Mouse (Mus musculus) natural killer cell, adult 2 months (primary cell): ENCODE results near the gene Mrpl14.

Experiments
- DNase-seq, 2 experiments: peaks; one replicate each; pipeline ENCODE4 v3.0.0; 2022; ENCODE audit warnings: low spot score in 2 of 2

Mrpl14 gene

DNA sequence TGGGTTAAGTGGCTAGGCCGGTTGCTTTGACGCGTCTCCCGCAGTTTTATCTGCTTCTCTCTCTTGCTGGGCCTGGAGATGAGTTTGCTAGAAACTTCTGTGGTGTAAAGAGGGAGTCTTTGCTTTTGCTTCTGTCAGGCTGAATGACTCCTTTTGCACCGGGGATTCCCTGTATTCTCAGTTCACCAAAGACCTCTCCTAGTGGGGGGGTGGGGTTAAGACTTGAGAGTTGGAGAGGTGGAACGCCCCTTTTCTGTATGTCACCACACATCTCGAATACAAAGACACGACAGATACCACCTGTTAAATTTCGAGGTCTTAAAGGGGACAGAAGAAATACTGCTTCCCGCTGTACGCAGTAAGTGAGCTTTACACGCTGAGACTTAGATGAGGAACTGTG is 594 bp downstream of the Mrpl14 start, which contains the start of gene Tmem63b:
Gene Tmem63b (minus strand): TSS at position 190 of the 400 bp plus-strand sequence.
- DNase-seq, result peak; percentile 49 to 52

DNA sequence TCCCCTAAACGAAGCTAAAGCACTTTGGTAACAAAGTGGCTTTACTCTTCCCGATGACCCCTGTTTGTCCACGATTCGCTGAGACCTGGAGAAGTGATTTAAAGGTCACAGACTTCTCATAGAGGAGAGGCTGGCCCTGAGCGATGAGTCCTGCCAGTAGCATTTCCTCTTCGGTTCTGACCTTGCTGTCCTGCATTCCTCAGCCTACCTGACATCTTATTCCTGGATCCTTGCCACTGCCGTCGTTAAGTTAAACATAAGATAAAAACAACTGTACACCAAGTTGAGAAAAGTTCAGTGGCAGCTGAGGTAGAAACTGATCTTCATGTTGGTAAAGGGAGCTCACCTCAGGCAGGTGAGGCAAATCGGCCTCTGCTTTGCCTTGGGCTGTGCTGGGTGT is 3.0 kb downstream of the Mrpl14 start:
- DNase-seq, result no peak

- DNase-seq, result no peak
Measured at GRCm38 (mm10) chr17:45690044-45690443, 3.9 kb downstream of the Mrpl14 start.

GRCm38 (mm10) chr17:45692159-45692558 is 6.0 kb downstream of the Mrpl14 start:
- no peak for DNase-seq

DNA sequence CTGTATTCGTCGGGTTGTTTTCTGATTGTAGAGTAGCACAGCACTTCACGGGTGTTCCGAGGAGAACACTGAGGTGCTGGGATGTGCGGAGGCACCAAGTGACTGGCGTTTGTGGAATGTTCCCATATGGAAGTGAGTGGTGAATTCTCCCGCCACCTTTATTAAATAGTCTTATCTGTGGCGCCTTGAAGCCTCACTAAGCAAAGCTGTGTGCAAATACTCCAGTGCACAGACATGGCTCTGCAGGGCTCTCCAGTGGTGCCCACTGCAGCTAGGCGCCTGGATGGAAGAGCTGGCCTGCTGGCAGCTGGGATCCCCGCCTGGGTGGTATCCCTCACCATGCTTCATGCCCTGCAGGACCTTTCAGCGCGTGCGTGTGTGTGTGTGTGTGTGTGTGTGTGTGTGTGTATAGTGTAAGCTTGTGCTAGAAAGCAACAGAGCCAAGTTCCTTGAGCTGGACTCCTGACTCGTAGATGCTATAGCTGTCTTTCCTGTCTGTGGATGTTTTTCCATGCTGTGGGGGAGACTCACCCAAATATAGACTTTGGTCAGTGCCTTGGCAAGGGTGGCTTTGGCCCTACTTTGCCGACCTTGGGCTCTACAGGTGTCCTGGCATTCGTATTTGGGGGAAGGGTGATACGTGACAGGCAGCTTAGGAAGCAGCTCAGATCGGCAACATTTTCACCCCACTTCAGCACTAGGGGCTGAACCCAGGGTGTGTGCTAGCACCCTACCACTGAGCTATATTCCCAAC is 7.9 kb downstream of the Mrpl14 start:
- DNase-seq, result no peak

DNA sequence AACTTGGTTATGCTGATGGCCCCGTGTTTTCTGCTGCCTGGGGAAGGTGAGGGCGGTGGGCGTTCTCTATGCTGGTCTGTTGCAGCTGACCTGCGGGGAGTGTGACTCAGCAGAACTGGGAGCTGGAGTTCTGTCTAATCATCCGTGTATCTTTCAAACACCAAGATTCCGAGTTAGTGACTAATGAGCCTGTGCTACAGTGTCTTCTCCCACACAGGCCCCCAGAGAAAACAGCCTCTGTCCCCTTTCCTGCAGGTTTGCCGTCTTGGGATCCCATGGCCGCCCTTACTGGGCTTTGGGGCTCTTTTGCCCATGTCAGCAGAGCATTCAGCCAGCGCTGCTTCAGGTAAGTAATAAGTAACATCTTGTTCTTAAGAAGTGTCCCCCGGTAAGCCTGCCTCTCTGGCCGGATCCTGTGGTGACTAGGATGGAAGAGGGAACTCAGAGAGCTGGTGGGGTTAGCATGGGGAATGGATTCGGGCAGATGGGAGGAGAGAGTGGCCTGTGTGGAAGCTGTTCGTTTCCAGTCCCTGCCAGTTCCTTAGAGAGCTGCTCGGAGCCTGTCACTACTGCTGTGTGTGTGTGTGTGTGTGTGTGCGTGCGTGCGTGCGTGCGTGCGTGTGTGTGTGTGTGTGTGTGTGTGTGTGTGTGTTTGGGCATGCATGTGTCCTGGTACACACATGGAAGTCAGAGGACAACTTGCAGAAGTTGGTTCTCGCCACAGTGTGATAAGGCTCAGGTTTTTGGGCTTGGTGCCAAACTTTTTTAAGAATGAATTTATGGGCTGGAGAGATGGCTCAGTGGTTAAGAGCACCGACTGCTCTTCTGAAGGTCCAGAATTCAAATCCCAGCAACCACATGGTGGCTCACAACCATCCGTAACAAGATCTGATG is 9.4 kb downstream of the Mrpl14 start:
- DNase-seq, result peak in 1 of 2 experiments; percentile 14

DNA sequence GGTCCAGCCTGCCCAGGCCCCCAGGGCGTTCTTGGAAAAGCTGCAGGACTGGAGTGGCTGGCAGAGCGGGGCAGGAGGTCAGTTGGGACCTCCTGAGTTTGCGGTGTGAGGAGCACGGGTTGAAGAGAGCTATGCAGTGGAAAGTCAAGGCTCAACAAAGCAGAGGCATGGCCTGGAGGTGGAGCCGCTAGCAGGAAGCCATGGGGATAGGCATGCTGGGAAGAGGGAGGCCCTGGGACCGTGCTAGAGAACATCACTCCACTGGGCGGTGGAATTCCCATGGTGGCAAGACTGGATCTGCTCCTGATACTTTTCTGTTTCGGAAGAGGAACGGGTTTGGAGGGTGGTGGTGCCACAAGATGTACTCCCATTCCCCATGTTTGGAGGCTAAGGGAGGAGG is 10.9 kb downstream of the Mrpl14 start:
- no peak for DNase-seq

- no peak for DNase-seq
Measured at GRCm38 (mm10) chr17:45698368-45698767, 12.2 kb downstream of the Mrpl14 start.

- DNase-seq, result no peak
Measured at GRCm38 (mm10) chr17:45699039-45699740, 13.1 kb downstream of the Mrpl14 start.

DNA sequence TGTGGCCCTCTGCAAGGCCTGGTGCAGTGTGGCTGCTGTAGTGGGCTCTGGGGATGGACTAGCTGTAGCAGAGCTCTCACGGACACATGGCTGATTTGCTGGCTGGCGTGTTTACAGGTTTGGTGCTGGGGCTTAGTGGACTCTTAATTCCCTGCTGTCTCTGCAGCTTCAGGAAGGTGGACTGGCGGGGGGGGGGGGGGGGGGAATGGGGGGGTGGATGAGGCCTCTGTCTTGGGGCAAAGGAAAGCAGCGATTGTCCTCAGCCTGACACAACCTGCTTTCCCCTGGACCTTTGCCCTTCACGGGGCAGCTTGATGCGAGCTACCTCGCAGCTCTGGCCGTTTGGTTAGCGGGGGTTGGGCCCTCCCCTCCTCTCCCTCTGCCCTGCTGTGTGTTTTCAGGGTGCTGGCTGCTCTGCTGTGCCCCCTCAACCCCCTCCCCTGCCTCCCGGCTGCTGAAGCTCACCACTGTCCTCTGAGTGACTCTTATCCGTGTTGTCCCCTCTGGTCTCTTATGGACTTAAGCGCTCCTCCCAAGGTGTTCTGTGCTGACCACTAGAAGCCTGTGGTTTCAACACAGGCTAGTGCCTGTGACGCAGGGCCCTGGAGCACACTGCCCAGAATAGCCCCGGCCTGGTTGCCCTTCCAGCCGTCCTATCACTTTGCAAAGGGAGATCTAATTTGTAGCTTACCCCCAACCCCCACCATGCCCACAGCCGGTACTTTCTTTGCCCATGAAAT is 14.5 kb downstream of the Mrpl14 start:
- no peak for DNase-seq

- no peak for DNase-seq
Measured at GRCm38 (mm10) chr17:45701236-45701591, 15.1 kb downstream of the Mrpl14 start.

- no peak for DNase-seq
Measured at GRCm38 (mm10) chr17:45702254-45702653, 16.1 kb downstream of the Mrpl14 start.

DNA sequence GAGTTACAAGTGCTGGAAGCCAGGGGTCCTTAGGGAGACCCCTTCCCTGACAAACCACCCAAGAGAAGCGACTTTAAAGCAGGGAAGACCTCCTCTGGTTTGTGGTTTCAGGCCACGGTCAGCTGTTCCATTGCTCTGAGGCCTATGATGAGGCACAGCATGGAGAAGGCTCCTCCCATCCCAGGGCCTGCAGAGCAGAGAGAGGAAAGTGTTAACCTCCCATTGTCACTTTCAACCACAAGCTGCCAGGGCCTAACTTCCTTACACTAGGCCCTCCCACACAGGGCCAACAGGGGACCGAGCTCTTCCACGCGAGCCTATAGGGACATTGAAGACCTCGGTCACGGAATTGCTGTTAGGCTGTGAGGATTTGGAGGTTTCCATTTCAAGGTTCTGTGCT is 17.1 kb downstream of the Mrpl14 start:
- DNase-seq, result peak; percentile 53 to 68

DNA sequence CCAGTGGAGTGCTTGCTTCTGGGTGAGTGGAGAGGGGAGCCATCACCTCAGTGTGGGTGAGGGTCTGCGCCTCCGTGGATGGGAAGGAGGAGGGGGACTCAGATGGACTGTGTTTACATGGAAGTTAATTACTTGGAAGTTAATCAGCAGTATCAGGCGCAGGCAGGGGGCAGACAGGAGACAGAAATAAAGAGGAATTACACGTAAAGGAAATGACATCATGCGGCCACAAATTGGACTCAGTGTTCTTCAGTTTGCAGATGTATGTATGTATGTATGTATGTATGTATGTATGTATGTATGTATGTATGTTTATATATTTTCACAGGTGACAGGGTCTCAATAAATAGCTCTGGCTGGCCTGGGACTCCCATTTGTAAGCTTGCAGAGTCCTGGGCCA is 20.7 kb downstream of the Mrpl14 start:
- no peak for DNase-seq

GRCm38 (mm10) chr17:45707376-45707775 is 21.3 kb downstream of the Mrpl14 start:
- no peak for DNase-seq

DNA sequence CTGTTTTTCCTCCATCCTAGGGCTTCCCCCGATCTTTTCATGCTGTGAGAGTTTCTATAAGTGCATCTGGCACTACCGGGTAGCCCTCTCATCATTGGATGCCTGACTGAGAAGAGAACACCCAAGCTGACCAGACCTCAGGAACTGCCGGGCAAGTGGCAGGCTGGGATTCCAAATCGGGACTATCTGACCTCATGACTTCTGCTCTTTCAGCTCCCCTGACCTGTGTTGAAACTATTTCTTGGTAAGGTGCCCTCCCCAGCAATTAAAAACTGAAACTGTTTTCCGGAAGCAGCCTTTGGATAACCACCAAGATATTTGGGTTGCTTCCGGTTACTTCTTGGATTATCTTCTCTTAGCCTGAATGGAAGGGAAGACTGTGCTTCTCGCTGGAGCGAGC is 22.1 kb downstream of the Mrpl14 start:
- no peak for DNase-seq

DNA sequence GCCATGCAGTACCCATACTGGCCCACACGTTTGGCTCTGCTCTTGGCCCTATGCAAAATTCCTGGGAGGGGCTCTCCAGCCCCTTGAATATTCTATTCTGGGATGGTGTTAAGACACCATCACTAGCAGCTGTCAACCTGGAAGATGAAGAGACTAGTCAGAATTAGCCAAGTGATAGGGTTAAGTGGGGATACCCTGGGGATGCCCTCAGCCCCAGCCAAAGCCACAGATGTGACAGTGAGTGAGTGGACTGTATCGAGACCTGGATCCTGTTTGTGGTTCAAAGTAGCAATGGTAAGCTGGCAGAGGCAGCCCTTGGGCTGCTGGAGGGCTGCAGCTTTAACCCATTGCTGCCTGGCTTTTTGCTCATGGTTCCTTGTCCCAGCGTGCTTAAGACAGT is 23.7 kb downstream of the Mrpl14 start:
- DNase-seq, result no peak

DNA sequence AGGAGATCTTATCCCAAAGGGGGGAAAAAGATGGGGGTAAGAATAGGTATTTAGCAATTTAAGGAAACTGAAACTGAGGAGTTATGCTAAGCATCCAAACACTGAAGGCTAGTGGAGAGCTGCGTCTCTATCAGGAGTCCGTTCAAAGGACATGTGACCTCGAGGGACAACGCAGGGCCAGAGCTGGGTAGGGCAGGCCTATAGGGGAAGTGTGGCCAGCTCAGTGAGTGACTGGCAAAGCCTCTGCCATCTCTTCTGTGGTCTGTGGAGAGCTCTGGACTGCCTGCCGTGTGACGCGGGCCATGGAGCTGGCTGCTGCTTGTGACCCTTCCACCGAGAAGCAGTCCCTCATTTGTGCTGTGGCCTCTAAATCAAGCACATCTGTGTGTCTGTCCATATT is 24.3 kb downstream of the Mrpl14 start:
- no peak for DNase-seq

GRCm38 (mm10) chr17:45711525-45711924 is 25.4 kb downstream of the Mrpl14 start:
- no peak for DNase-seq

DNA sequence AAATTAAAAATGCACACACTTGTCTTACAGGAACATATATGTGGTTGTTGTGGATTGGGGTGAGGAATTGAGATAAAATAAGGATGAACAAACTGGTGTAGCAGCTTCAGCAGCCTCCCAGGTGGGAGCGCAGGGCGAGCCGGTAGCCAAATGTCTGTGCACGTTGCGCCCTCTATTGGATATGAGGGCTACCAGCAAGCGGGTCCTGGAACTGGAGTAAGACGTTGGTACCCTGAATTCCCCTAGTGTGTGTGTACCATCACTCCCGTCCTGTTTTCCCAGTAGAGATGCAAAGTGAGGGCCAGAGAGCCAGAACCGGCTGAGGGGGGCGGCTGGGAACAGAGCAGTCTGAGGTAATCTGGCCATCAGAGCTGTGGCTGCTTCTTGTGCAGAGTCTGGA is 32.2 kb downstream of the Mrpl14 start:
- DNase-seq, result peak; percentile 41 to 67

- peak; percentile 45 to 49 for DNase-seq
Measured at GRCm38 (mm10) chr17:45723732-45724573, 37.8 kb downstream of the Mrpl14 start.
